Mouse (Mus musculus) ES-Bruce4 (cell line): Measurements from ENCODE around the gene Il4.

ENCODE experiments used
- CTCF ChIP-seq: IDR thresholded peaks from one replicate; pipeline ENCODE4 v1.8.1; 2011; ENCODE audit warnings: low read depth, low read length
- POLR2A ChIP-seq: IDR thresholded peaks from one replicate; pipeline ENCODE4 v1.8.1; 2011; ENCODE audit warnings: low read length; ENCODE audit not compliant: insufficient read depth

- TF ChIP-seq POLR2A (no peak), CTCF (no peak)
Observed at GRCm38 (mm10) chr11:53591116-53591515, 27.4 kb downstream of the Il4 start.
